Mouse (Mus musculus) heart, adult 2 months (tissue): ENCODE results near the gene Ttf1.

Experiments used
- CTCF ChIP-seq: fragments of 200-600 bp; IDR thresholded peaks from 2 replicates; pipeline ENCODE4 v1.8.1; 2022; ENCODE audit warnings: antibody characterized with exemption, mild to moderate bottlenecking, moderate library complexity
- EP300 ChIP-seq: fragments of 200-500 bp; IDR thresholded peaks from 2 replicates; pipeline ENCODE4 v1.6.1; 2011; ENCODE audit warnings: low read depth, low read length, control low read depth; ENCODE audit not compliant: insufficient read depth

- TF ChIP-seq CTCF (no peak), EP300 (no peak)
Observed at GRCm38 (mm10) chr2:29098786-29099185, 38.7 kb downstream of the Ttf1 start.
